Mouse (Mus musculus): ENCODE measurements around the gene H60b.
"Not testable (repeated sequence)": the region's sequence is repeated elsewhere in the genome, so short reads cannot be mapped to it uniquely, and the experiment has no call there.

H60b gene

DNA sequence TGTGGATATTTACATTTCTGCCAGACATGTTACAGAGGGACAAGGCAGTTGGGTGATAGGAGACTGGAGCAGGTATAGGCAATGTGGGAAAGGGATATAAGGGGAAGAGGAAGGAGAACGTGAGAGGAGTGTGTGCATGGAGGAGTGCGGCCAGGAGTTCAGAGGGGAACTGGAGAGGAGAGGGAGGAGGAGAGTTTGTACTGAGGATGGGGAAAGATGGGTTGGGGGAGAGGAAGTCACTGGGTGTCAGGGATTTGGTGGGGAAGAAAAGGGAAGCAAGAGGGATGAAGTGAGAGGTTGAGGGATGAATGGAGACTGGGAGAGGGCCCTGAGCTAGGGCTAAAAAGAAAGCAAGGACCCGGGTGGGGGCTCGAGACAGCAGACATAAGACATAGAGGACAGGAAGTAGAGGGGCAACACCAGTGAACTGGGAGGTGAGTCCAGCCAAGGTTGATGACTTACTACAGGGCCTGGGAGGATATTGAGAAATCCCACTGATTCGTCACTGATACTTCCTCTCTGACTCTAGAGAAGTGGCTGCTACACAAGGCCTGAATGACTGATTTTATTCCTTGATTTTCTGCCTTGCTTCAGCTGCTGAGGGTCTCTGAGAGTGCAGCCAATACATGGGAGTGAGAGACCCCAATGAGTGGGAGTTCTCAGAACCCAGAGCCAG is 7.1 kb downstream of the H60b start:
- DNase-seq (ENCODE audit: low spot score in 2 of 2), result not testable (repeated sequence)

- DNase-seq (ENCODE audit: low spot score in 2 of 2), result not testable (repeated sequence)
These were observed 7.6 kb downstream of the H60b start for GRCm38 (mm10) chr10:22166025-22166424.

DNA sequence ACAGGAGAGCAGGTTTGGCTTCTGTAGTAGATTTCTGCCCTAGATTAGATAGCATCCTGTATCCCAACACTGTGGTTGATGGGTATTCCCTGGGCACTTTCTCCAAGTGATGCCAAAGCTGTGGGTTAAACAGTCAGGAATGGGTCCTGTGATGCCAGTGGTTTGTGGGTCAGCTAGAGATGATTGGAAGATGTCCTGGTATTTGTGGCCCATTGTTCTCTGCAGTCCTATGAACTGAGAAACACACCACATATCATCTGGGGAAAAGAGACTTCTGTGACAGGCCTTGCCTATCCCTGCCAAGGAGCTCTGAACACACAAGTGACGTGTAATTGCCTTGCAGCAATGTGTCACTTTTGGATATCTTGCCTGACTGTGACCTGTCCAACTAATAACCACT is 8.7 kb downstream of the H60b start:
- DNase-seq (ENCODE audit: low spot score in 2 of 2), result not testable (repeated sequence)

DNA sequence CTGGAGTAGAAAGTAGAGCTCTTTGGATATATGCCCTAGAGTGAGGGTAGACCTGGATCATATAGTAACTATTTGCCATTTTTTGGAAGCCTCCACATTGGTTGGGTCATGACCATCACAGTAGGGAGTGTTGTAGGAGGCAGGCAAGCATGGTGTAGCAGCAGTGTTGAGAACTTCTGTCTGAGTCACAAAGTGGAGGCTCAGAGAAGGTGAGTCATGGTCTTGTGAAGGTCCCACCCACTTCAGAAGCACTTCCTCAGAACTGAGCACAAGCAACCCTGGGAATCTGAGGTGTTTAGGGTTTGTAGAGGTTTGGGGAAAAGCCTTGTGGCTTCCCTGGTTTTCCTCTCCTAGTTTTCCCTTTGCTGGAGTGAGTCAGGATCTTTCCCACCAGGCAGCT is 10.7 kb downstream of the H60b start:
- DNase-seq (ENCODE audit: low spot score in 2 of 2), result not testable (repeated sequence)

- DNase-seq (ENCODE audit: low spot score in 2 of 2), result not testable (repeated sequence)
These were observed 14.3 kb downstream of the H60b start for GRCm38 (mm10) chr10:22172431-22173334.

GRCm38 (mm10) chr10:22173335-22174189 is 15.2 kb downstream of the H60b start:
- DNase-seq (ENCODE audit: low spot score in 2 of 2), result not testable (repeated sequence)

DNA sequence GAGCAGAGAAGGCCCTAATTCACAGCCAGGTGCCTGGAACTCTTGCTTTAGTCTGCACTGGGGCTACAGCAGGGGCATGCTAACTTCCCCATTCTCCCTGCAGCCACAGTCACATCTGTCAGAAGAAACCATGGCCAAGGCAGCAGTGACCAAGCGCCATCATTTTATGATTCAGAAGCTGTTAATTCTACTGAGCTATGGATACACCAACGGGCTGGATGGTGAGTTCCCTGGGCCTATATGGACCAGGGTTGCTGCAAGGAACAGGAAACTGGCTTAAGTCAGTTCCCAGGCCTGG is 15.8 kb downstream of the H60b start:
- not testable (repeated sequence) for DNase-seq (ENCODE audit: low spot score in 2 of 2)

GRCm38 (mm10) chr10:22176515-22176914 is 18.1 kb downstream of the H60b start:
- DNase-seq (ENCODE audit: low spot score in 2 of 2), result not testable (repeated sequence)

GRCm38 (mm10) chr10:22191035-22191434 is 32.6 kb downstream of the H60b start:
- DNase-seq (ENCODE audit: low spot score in 2 of 2), result not testable (repeated sequence)

DNA sequence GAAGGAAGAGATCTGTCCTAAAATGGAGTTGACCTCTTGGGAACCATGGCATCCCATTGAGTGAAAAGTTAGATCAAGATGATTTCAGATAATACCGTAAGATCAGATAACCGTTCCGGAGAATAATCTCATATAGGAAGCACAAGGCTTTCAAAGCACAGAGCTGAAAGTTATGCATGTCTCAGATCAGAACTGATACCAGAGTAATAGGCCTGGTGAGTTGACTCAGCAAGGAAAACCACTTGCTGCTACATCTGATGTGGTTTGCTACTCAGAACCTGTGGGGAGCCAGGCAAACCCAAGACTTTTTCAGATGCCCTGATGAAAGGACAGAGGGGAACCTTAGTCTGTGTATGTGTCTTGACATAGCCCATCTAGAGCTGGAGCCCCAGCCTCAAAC is 43.0 kb downstream of the H60b start:
- DNase-seq (ENCODE audit: low spot score in 2 of 2), result not testable (repeated sequence)

- not testable (repeated sequence) for DNase-seq (ENCODE audit: low spot score in 2 of 2)
These were observed 44.6 kb downstream of the H60b start for GRCm38 (mm10) chr10:22202784-22203583.

DNA sequence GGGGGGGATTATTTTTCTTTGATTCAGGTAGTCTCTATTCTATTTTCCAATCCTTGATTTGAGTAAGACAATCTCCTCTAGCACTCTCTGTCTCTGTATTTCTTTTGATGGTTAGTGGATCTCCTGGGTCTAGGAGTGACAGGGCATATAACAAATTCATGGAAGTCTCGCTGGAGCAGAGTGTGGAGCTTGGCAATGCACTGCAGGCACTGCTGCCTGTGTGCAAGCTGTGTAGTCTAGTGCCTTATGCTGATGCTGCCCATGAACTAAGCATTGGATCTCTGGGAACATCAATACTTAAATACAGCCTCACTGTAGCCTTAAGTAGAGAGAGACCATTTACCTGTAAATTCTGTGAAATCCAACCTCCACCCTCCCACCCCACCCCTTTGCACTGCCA is 48.1 kb downstream of the H60b start:
- not testable (repeated sequence) for DNase-seq (ENCODE audit: low spot score in 2 of 2)

DNA sequence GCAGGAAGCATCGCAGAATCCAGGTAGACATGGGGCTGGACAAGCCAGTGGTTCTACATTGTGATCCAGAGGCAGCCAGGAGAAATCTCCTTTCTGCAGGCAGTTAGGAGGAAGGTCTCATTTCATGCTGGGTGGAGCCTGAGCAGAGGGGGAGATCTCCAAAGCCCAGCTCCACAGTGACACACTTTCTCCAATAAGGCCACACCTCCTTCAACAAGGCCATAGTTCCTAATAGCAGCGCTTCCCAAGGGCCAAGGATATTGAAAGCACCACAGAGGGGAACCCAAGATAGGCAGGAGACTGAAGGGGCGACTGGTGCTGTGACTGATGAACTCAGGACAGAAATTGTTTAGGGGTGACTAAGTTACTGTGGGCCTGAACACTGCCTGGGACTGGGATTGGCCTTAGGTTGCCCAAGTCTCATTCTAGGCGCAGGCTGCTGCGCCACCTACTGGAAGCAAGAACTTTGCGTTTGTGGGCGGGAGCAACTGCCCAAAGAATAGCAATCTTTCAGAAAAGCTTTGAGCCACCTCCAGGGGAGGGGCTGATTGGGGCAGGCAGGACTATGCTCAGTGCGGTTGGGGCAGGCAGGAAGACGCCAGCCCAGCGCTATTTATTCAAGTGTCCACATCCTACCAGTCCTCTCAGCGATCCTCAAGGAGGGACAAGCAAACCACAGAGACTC is 53.8 kb downstream of the H60b start:
- DNase-seq (ENCODE audit: low spot score in 2 of 2), result not testable (repeated sequence)

DNA sequence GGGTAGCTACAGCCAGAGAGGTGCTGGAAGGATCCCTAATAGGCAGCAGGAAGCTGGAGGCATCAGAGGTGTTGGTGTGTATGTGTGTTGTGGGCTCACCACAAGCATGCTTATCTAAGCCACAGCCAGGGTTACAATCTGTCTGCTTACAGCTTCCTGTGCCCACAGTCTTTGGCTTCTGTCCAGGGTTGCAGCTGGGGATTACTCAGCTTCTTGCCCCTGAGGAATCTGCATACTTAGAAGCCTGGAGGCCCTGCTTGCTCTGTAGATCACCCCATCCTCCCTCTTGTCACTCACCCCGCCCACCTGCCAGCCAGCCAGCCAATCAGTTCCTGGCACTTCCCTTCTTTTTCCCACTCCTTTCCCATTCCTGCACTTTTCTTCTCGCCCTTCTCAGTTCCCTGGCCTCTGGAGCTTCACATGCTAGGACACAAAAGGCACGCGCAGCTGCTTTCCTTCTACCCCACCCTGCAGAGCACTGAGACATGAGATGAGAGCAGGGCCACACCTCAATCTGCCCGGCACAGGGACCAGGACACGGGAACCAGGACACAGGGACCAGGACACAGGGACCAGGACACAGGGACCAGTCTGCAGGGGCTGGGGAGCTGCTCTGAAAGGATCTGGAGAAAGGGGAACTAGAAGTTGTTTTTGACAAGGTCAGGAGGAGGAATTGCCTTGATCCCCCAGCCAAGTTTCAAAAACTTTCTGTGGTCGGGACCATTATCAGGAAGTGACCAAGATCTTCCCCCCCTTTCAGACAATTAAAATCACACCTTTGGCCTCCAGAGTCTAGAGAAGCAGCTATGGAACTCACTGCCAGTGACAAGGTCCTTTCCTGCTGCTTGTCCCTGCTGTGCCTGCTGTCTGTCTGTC is 65.3 kb downstream of the H60b start:
- DNase-seq (ENCODE audit: low spot score in 2 of 2), result peak in 1 of 2 experiments; percentile 7

GRCm38 (mm10) chr10:22265060-22265459 is 106.7 kb downstream of the H60b start:
- DNase-seq (ENCODE audit: low spot score in 2 of 2), result no peak

DNA sequence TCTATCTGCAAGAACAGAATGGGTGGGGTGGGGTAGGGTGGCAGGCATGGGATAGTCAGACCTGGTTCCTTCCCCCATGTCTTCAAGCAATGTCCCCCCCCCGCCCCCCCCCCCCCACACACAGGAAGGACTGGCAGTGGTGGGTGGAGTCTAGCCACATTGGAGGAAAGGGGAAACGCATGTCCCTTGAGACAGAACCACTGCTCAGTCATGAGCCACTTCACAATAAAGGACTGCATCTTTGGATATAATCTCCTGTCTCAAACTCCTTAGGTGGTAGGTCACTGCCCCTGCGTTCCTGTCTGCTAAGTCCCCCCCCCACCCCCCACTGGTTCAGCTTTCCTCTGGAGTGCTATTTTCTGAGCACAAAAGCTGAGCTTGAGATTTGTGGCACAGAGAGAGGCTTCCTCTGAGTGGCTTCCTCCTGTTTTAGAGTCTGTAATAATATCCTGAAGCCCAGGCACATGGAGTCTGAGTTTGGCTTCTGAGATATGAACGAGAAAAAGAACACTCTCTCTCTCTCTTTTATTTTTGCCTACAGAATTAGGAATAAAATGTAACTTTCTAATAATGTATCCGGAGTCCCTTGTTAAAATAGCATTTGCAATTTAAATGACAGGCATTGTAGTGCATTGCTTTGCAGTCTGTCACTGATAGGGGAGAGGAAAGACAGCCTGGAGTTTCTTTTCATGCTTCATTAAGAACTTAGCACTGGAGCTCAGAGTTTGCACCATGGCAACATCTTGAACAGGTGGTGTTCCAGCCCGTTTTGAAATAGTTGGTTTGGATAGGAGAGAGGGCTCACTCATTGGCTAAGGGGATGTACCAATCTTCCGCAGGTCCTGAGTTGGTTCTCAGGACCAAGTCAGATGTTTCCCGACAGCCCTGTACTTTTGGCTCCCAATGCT is 112.7 kb downstream of the H60b start:
- not testable (repeated sequence) for DNase-seq (ENCODE audit: low spot score in 2 of 2)

GRCm38 (mm10) chr10:22272914-22273683 is 114.7 kb downstream of the H60b start:
- DNase-seq (ENCODE audit: low spot score in 2 of 2), result not testable (repeated sequence)
